Mouse (Mus musculus) activated CD4-positive, CD25-positive, alpha-beta regulatory T cell (primary cell): ENCODE data around the gene Zfp335. TPM values are rescaled to one million over a fixed set of nuclear protein-coding genes. Genes with fewer than 3 reads are reported as not detected.

Experiments used
- polyA plus RNA-seq, 2 experiments: library from polyadenylated mRNA; unstranded; fragments of 100-300 nt; shearing (Covaris generic); gene quantifications; one replicate each; pipeline ENCODE4 v1.2.1; 2017

The Zfp335 gene
- 10 to 100 TPM; 21.9 to 32.6 TPM for polyA plus RNA-seq

GRCm38 (mm10) chr2:164911086-164912048, at the start of gene Zfp335:
Gene Zfp335, minus strand, starts transcription at chr2:164911757.

DNA sequence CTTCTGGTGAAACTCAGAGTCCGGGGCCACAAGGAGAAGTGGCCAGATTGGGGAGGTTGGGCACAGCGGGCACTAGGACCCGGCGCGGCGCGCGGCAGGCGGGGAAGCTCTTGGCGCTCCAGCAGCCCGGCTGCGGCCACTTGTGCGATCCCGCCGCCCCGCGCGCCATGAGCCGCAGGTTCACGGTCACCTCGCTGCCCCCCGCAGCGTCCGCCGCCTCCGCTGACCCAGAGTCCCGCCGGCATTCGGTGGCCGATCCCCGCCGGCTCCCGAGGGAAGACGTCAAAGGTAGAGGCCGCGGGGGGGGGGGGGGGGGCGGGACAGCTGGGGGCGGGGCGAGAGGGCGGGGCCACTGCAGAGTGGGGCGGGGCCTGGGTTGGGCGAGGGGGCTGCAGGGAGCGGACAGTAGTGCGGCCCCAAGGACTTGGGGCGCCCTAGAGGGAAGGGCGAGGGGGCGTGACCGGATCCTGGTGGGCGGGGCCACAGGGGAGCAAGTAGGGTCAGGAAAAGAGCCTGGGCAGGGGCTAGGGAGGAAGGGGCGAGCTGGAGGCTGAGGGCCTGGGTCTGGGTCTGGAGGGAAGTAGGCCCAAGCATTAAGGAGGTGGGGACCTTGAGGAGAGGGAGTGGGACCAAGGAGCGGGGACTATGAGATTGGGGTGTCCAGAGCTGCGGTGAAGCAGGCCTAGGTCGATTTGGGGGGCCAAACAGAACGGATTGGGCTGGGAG, 49.3 kb upstream of the Zfp335 start, which contains the start of gene Slc12a5:
Slc12a5 (plus strand) TSS at position 87 of the 726 bp plus-strand sequence.

GRCm38 (mm10) chr2:164940140-164940830, 28.7 kb upstream of the Zfp335 start, which contains the start of gene Mmp9:
Gene Mmp9, plus strand, starts transcription at chr2:164940780.

DNA sequence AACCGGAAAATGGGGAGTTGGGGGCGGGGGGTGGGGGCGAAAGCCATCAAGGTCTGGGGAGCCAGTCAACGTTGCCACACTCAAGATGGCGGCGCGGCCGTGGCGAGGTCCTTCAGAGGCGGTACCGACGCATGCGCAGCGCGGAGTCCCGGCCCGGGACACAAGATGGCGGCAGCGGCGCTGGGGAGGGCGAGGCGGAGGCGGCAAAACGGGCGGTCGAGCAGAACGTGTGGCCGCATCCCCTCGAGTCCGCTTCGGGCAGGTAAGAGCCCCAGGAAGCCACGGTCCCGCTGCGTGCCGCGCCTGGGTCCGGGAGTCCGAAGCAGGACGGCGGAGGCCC, 32.4 kb downstream of the Zfp335 start, which contains the start of gene Pcif1:
Pcif1 (plus strand) TSS at position 77 of the 340 bp plus-strand sequence.

GRCm38 (mm10) chr2:164857101-164857821, 54.3 kb downstream of the Zfp335 start, which contains the start of gene Pltp:
Gene Pltp, minus strand, starts transcription at chr2:164857711.

Other genes starting within 250 kb of the Zfp335 start
- not detected for gene Wfdc11, start 237.7 kb downstream of the Zfp335 start, polyA plus RNA-seq
- not detected for gene Wfdc13, start 226.7 kb downstream of the Zfp335 start, polyA plus RNA-seq
- not detected for gene Spint4, start 213.3 kb downstream of the Zfp335 start, polyA plus RNA-seq
- not detected for gene Spint5, start 196.5 kb downstream of the Zfp335 start, polyA plus RNA-seq
- under 1 TPM in 1 of 2 experiments, not detected in 1; 0.49 TPM for gene Wfdc3, start 165.8 kb downstream of the Zfp335 start, polyA plus RNA-seq
- 10 to 100 TPM; 64.6 to 68.8 TPM for gene Dnttip1, start 165.8 kb downstream of the Zfp335 start, polyA plus RNA-seq
- 10 to 100 TPM; 20.3 to 34.2 TPM for gene Ube2c, start 141.9 kb downstream of the Zfp335 start, polyA plus RNA-seq
- not detected for gene Tnnc2, start 131.8 kb downstream of the Zfp335 start, polyA plus RNA-seq
- gene Snx21, start 125.9 kb downstream of the Zfp335 start, polyA plus RNA-seq: 10 to 100 TPM in 1 of 2 experiments, 1 to 10 TPM in 1; 7.8 to 11.3 TPM
- 10 to 100 TPM; 43.0 to 44.5 TPM for gene Acot8, start 106.9 kb downstream of the Zfp335 start, polyA plus RNA-seq
- 1 to 10 TPM; 4.5 to 9.6 TPM for gene Zswim3, start 106.7 kb downstream of the Zfp335 start, polyA plus RNA-seq
- gene Zswim1, start 89.1 kb downstream of the Zfp335 start, polyA plus RNA-seq: 10 to 100 TPM; 16.1 to 16.4 TPM
- under 1 TPM in 1 of 2 experiments, not detected in 1; 0.67 TPM for gene Spata25, start 83.2 kb downstream of the Zfp335 start, polyA plus RNA-seq
- 100 to 1,000 TPM; 220 to 295 TPM for gene Ctsa, start 78.9 kb downstream of the Zfp335 start, polyA plus RNA-seq
- gene Neurl2, start 78.3 kb downstream of the Zfp335 start, polyA plus RNA-seq: 1 to 10 TPM; 1.6 to 2.6 TPM
- 1 to 10 TPM; 2.9 to 7.1 TPM for gene Pltp, start 54.0 kb downstream of the Zfp335 start, polyA plus RNA-seq
- gene Pcif1, start 32.5 kb downstream of the Zfp335 start, polyA plus RNA-seq: 100 to 1,000 TPM; 130 to 134 TPM
- gene Mmp9, start 29.0 kb upstream of the Zfp335 start, polyA plus RNA-seq: 10 to 100 TPM in 1 of 2 experiments, 1 to 10 TPM in 1; 1.6 to 46.3 TPM
- under 1 TPM; 0.25 to 0.57 TPM for gene Slc12a5, start 49.0 kb upstream of the Zfp335 start, polyA plus RNA-seq
- gene Ncoa5, start 123.1 kb upstream of the Zfp335 start, polyA plus RNA-seq: 10 to 100 TPM; 42.4 to 48.8 TPM
- 1 to 10 TPM in 1 of 2 experiments, under 1 TPM in 1; 0.67 to 3.4 TPM for gene Cd40, start 143.9 kb upstream of the Zfp335 start, polyA plus RNA-seq
- not detected for gene 1700025C18Rik, start 179.0 kb upstream of the Zfp335 start, polyA plus RNA-seq